Mouse (Mus musculus) MEL (cell line): ENCODE results near the gene Cyp2c70. TPM values are rescaled to one million over a fixed set of nuclear protein-coding genes. Genes with fewer than 3 reads are reported as not detected.
"Not testable (repeated sequence)": the region's sequence is repeated elsewhere in the genome, so short reads cannot be mapped to it uniquely, and the experiment has no call there.

Experiments used
- DNase-seq: peaks from one replicate; pipeline ENCODE4 v3.0.0; 2011; ENCODE audit warnings: low read depth, low spot score
- H3K27ac ChIP-seq: 2 replicates; pipeline ENCODE4 v1.5.1; 2012; ENCODE audit warnings: low read depth, mild to moderate bottlenecking, control low read depth, low read length, moderate library complexity; ENCODE audit not compliant: control insufficient read depth
- H3K27me3 ChIP-seq, 2 experiments: fragments of 150-350 bp in 1 of 2; sonication (generic) in 1 of 2; 2 replicates each; pipeline ENCODE4 v1.6.1; 2012; ENCODE audit warnings: low read length in 2 of 2, mild to moderate bottlenecking in 2 of 2, improper control_type of control experiment in 1 of 2, moderate library complexity in 1 of 2; ENCODE audit not compliant: insufficient read depth in 2 of 2, control insufficient read depth in 1 of 2
- H3K36me3 ChIP-seq, 2 experiments: 2 replicates each; pipeline ENCODE4 v1.6.1; 2012 to 2014; ENCODE audit warnings: low read length in 2 of 2, improper control_type of control experiment in 1 of 2, inconsistent platforms in 1 of 2, mild to moderate bottlenecking in 1 of 2; ENCODE audit not compliant: insufficient read depth in 2 of 2, control insufficient read depth in 1 of 2
- H3K4me1 ChIP-seq, 2 experiments: fragments of 150-350 bp in 1 of 2; sonication (generic) in 1 of 2; 2 replicates each; pipeline ENCODE4 v1.6.1; 2012; ENCODE audit warnings: low read length in 2 of 2, improper control_type of control experiment in 1 of 2, mild to moderate bottlenecking in 1 of 2; ENCODE audit not compliant: insufficient read depth in 2 of 2, control insufficient read depth in 1 of 2
- H3K4me3 ChIP-seq, 2 experiments: fragments of 150-350 bp in 1 of 2; sonication (generic) in 1 of 2; 2 replicates each; pipeline ENCODE4 v1.5.1; 2012; ENCODE audit warnings: low read depth in 2 of 2, low read length in 2 of 2, mild to moderate bottlenecking in 2 of 2, moderate library complexity in 2 of 2, control low read depth in 1 of 2, improper control_type of control experiment in 1 of 2; ENCODE audit not compliant: control insufficient read depth in 1 of 2, insufficient read depth in 1 of 2
- H3K79me2 ChIP-seq: 2 replicates; pipeline ENCODE4 v1.6.1; 2012; ENCODE audit warnings: mild to moderate bottlenecking, low read length, moderate library complexity; ENCODE audit not compliant: control insufficient read depth, poor library complexity, insufficient read depth
- H3K9ac ChIP-seq: 2 replicates; pipeline ENCODE4 v1.6.1; 2012; ENCODE audit warnings: low read depth, mild to moderate bottlenecking, control low read depth, low read length, moderate library complexity; ENCODE audit not compliant: control insufficient read depth, poor library complexity, severe bottlenecking
- H3K9me3 ChIP-seq: fragments of 150-350 bp; sonication (generic); replicated peaks from 2 replicates; pipeline ENCODE4 v1.6.1; 2012; ENCODE audit warnings: mild to moderate bottlenecking, low read length, improper control_type of control experiment, moderate library complexity; ENCODE audit not compliant: insufficient read depth
- CHD1 ChIP-seq: IDR thresholded peaks from 2 replicates; pipeline ENCODE4 v1.6.1; 2012; ENCODE audit warnings: low read depth, mild to moderate bottlenecking, inconsistent platforms, low read length, improper control_type of control experiment
- E2F4 ChIP-seq: IDR thresholded peaks from 2 replicates; pipeline ENCODE4 v1.6.1; 2011; ENCODE audit warnings: low read depth, low read length, improper control_type of control experiment, borderline replicate concordance
- ETS1 ChIP-seq: IDR thresholded peaks from 2 replicates; pipeline ENCODE4 v1.6.1; 2012; ENCODE audit warnings: low read depth, mild to moderate bottlenecking, inconsistent platforms, low read length, improper control_type of control experiment, moderate library complexity
- GATA1 ChIP-seq: IDR thresholded peaks from 2 replicates; pipeline ENCODE4 v1.6.1; 2011; ENCODE audit warnings: low read depth, low read length, improper control_type of control experiment
- KAT2A ChIP-seq: conservative IDR thresholded peaks from 2 replicates; pipeline ENCODE4 v1.6.1; 2012; ENCODE audit warnings: low read depth, low read length, improper control_type of control experiment, inconsistent platforms
- MAFK ChIP-seq: IDR thresholded peaks from 2 replicates; pipeline ENCODE4 v1.6.1; 2011; ENCODE audit warnings: low read depth, mild to moderate bottlenecking, low read length, improper control_type of control experiment, borderline replicate concordance
- MAX ChIP-seq: IDR thresholded peaks from 2 replicates; pipeline ENCODE4 v1.6.1; 2011; ENCODE audit warnings: low read length, improper control_type of control experiment
- MXI1 ChIP-seq: IDR thresholded peaks from 2 replicates; pipeline ENCODE4 v1.6.1; 2011; ENCODE audit warnings: mild to moderate bottlenecking, low read depth, low read length, improper control_type of control experiment
- MYC ChIP-seq: IDR thresholded peaks from 2 replicates; pipeline ENCODE4 v1.6.1; 2011; ENCODE audit warnings: low read depth, mild to moderate bottlenecking, low read length, improper control_type of control experiment, moderate library complexity
- NELFE ChIP-seq: IDR thresholded peaks from 2 replicates; pipeline ENCODE4 v1.6.1; 2011; ENCODE audit warnings: low read depth, low read length, improper control_type of control experiment
- POLR2A ChIP-seq, 2 experiments: IDR thresholded peaks; 2 replicates each; pipeline ENCODE4 v1.6.1; 2011 to 2012; ENCODE audit warnings: low read length in 2 of 2, mild to moderate bottlenecking in 2 of 2, control low read depth in 1 of 2, improper control_type of control experiment in 1 of 2, low read depth in 1 of 2, moderate library complexity in 1 of 2; ENCODE audit not compliant: control insufficient read depth in 1 of 2, insufficient read depth in 1 of 2, poor library complexity in 1 of 2
- POLR2AphosphoS5 ChIP-seq: IDR thresholded peaks from 2 replicates; pipeline ENCODE4 v1.6.1; 2012; ENCODE audit warnings: low read depth, borderline replicate concordance, mild to moderate bottlenecking, inconsistent platforms, low read length, moderate library complexity, mixed read lengths
- SIN3A ChIP-seq: IDR thresholded peaks from 2 replicates; pipeline ENCODE4 v1.6.1; 2012; ENCODE audit warnings: low read length, improper control_type of control experiment, inconsistent platforms
- TBP ChIP-seq: IDR thresholded peaks from 2 replicates; pipeline ENCODE4 v1.8.0; 2011; ENCODE audit warnings: low read depth, low read length, improper control_type of control experiment
- UBTF ChIP-seq: IDR thresholded peaks from 2 replicates; pipeline ENCODE4 v1.6.1; 2012; ENCODE audit warnings: low read depth, mild to moderate bottlenecking, inconsistent platforms, low read length, improper control_type of control experiment, moderate library complexity, borderline replicate concordance; ENCODE audit not compliant: insufficient read depth
- USF1 ChIP-seq: IDR thresholded peaks from 2 replicates; pipeline ENCODE4 v1.6.1; 2014; ENCODE audit warnings: low read depth, mild to moderate bottlenecking, inconsistent platforms, low read length, improper control_type of control experiment, moderate library complexity
- USF2 ChIP-seq, 2 experiments: IDR thresholded peaks; 2 replicates each; pipeline ENCODE4 v1.6.1; 2011 to 2012; ENCODE audit warnings: improper control_type of control experiment in 2 of 2, low read length in 2 of 2, borderline replicate concordance in 1 of 2, inconsistent platforms in 1 of 2, low read depth in 1 of 2, mild to moderate bottlenecking in 1 of 2; ENCODE audit not compliant: insufficient read depth in 1 of 2
- ZC3H11A ChIP-seq: IDR thresholded peaks from 2 replicates; pipeline ENCODE4 v1.6.1; 2012; ENCODE audit warnings: low read depth, mild to moderate bottlenecking, inconsistent platforms, low read length, improper control_type of control experiment
- ZNF384 ChIP-seq: IDR thresholded peaks from 2 replicates; pipeline ENCODE4 v1.6.1; 2012; ENCODE audit warnings: low read depth, mild to moderate bottlenecking, inconsistent platforms, low read length, improper control_type of control experiment
- polyA plus RNA-seq, 2 experiments: library from polyadenylated mRNA; stranded (reverse) in 1 of 2; unstranded in 1 of 2; fragments of >175 nt in 1 of 2; fragments of >200 nt in 1 of 2; gene quantifications; 2 replicates each; pipeline versions ENCODE4 v1.2.1 to v1.2.4; 2012; ENCODE audit warnings: low replicate concordance in 2 of 2, low read depth in 1 of 2; ENCODE audit not compliant: insufficient read length in 2 of 2, insufficient read depth in 1 of 2, missing spikeins in 1 of 2
- total RNA-seq: library from RNA; depleted of rRNA; stranded (reverse); fragments of 300-350 nt; gene quantifications from 2 replicates; pipeline ENCODE4 v1.2.3, GENCODE M21; 2012

Gene Cyp2c70
- total and polyA plus RNA-seq, 3 experiments, result not detected

- H3K9me3 ChIP-seq, result no peaks in the 10 kb centered on the region
- no peak overlapping the region for H3K27ac ChIP-seq
- no peak overlapping the region for H3K9ac ChIP-seq
- no peaks in the 10 kb centered on the region for H3K27me3 ChIP-seq
- DNase-seq, result no peak
- H3K79me2 ChIP-seq, result no peaks in the 10 kb centered on the region
- no peaks in the 10 kb centered on the region for H3K36me3 ChIP-seq
- no peak overlapping the region for H3K4me3 ChIP-seq
- no peaks in the 10 kb centered on the region for H3K4me1 ChIP-seq
- TF ChIP-seq SIN3A (no peak), NELFE (no peak), E2F4 (no peak), KAT2A (no peak), MYC (no peak), ETS1 (no peak), MAX (no peak), GATA1 (no peak), UBTF (no peak), POLR2AphosphoS5 (no peak), ZC3H11A (no peak), TBP (no peak), USF2 (IDR thresholded peaks at IDR 0.05; ENCODE audit: borderline replicate concordance in 1 of 2, insufficient read depth in 1 of 2, low read depth in 1 of 2, low read length in 2 of 2) (no peak), MAFK (no peak), POLR2A (IDR thresholded peaks at IDR 0.05; ENCODE audit: control insufficient read depth in 1 of 2, insufficient read depth in 1 of 2, low read depth in 1 of 2, low read length in 2 of 2, poor library complexity in 1 of 2) (no peak), CHD1 (no peak), USF1 (no peak), ZNF384 (no peak), MXI1 (no peak)
Observed at GRCm38 (mm10) chr19:40220878-40221277, 33.7 kb upstream of the Cyp2c70 start.

GRCm38 (mm10) chr19:40202947-40203346 lies 15.8 kb upstream of the Cyp2c70 start:
- not testable (repeated sequence) for H3K27ac ChIP-seq, H3K9ac ChIP-seq, H3K79me2 ChIP-seq

More at GRCm38 (mm10) chr19:40202947-40203346, 15.8 kb upstream of the Cyp2c70 start:
- DNase-seq, H3K9me3 ChIP-seq, H3K27me3 ChIP-seq, H3K4me3 ChIP-seq, H3K4me1 ChIP-seq, H3K36me3 ChIP-seq: not testable (repeated sequence)
